Mouse (Mus musculus) embryonic fibroblast, embryonic 13.5 days (primary cell): Measurements from ENCODE around the gene Gzmm.

Experiments
- CTCF ChIP-seq: IDR thresholded peaks from 2 replicates; pipeline ENCODE4 v1.5.1; 2011; ENCODE audit warnings: mild to moderate bottlenecking, control low read depth, low read length, moderate library complexity, borderline replicate concordance; ENCODE audit not compliant: insufficient read depth
- POLR2A ChIP-seq: IDR thresholded peaks from 2 replicates; pipeline ENCODE4 v1.6.1; 2011; ENCODE audit warnings: low read depth, mild to moderate bottlenecking, control low read depth, low read length, moderate library complexity

DNA sequence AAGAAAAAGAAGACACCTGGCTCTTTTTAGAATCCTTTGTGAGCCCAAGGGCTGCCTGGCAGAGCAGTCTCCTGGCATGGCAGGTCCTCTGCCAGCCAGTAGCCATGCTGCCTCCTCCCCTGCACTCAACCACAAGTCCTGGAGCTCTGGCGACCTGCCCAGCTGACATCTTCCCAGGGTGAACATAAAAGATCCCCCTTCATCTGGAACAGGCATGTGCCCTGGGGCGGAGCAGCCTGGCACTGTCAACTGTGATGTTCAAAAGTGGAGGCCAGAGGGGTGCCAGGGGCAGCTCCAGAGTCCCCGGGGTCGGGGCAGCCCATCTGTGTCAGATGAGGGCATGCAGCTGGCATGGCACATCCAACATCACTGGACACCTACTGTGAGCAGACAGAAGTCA is 26.2 kb downstream of the Gzmm start:
- no peak for TF ChIP-seq POLR2A
- TF ChIP-seq CTCF = no peak
